Mouse (Mus musculus): ENCODE data around the gene Tarm1.

Tarm1 gene

DNA sequence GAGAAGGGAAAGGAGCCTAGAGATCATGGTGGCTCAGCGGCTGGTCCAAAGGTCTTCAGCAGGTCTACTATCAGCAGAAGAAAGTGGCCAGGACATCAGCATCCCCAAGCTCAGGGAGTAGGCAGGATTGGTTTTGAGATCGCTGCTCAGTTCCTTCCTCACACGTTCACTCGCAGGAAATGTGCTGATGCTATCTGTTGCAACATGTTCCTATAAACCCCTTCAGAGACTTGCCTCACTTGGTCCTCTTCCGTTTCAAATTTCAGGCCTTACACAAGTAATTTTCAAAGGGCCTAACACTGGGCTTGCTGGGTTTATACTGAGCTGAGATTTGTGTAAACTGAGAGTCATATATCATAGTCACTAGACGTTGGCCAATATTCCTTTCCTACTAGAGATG lies at the start of gene Tarm1:
Gene Tarm1, minus strand, starts transcription at position 186 of the 400 bp plus-strand sequence.
- DNase-seq: no peak

- DNase-seq: no peak
Measured at GRCm38 (mm10) chr7:3505913-3506312, 3.5 kb upstream of the Tarm1 start.

GRCm38 (mm10) chr7:3500406-3500805 lies 2.0 kb downstream of the Tarm1 start:
- no peak for DNase-seq

- no peak for DNase-seq
Measured at GRCm38 (mm10) chr7:3481948-3482608, 20.3 kb downstream of the Tarm1 start.

- no peak for DNase-seq
Measured at GRCm38 (mm10) chr7:3476728-3477127, 25.7 kb downstream of the Tarm1 start.

GRCm38 (mm10) chr7:3474291-3475080 lies 27.9 kb downstream of the Tarm1 start:
- DNase-seq: no peak

DNA sequence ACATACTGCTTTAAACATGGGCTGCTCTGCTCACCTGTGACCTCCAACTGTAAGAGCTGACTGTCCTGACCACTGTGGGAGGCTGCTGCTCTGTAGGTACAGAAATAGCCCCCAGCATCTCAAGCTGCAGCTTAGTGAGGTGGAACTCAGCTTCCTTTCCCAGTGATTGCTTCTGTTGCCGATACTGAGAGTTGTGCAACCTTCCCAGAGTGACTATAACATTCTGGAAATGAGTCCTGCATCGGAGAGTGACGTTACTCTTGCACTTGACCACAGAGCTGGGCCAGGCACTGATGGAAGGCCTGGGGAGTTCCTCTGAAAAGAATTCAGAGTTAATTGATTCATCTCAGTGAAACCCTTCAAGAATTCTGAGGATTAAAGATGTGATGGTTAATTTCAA lies 29.6 kb downstream of the Tarm1 start:
- DNase-seq: no peak

DNA sequence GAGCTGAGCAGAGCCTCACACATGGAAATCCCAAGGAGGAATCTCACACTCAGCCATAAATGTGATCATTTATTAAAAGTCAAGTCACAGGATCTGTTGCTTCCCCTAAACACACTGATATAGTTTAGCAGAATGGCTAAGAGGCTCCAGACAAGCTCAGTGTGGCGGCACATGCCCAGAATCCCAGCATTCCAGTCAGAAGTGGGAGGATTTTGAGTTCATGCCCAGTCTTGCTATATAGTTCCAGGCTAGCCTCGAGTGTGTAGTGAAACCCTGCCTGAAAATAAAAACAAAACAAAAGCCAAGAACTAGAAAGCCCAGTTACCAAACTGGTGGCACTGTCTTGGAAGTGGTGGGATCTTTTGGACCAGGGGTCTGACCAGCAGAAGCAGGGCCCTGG lies 33.8 kb downstream of the Tarm1 start:
- no peak for DNase-seq

DNA sequence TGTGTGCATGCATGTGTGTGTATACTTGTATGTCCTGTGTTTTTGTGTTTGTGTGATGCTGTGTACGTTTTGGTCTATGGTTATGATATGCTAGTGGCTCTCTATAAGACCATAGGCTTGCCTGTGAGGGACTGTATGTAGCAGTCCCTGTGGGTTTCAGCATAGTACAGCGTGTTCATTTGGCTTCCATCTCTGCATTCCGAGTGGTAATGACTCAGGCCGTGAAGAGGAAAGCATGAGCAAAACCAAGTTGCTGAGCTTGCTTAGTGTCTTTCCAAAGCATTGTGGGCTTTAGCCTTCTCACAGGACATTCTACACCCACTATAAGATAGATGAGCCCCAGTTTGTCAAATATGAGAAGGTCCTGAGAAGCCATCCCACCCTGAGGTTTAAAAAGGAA lies 39.1 kb downstream of the Tarm1 start:
- no peak for DNase-seq

- no peak for DNase-seq
Measured at GRCm38 (mm10) chr7:3460261-3460660, 42.2 kb downstream of the Tarm1 start.

- no peak for DNase-seq
Measured at GRCm38 (mm10) chr7:3457841-3458217, 44.6 kb downstream of the Tarm1 start.

GRCm38 (mm10) chr7:3457111-3457840 lies 45.1 kb downstream of the Tarm1 start:
- DNase-seq: no peak

DNA sequence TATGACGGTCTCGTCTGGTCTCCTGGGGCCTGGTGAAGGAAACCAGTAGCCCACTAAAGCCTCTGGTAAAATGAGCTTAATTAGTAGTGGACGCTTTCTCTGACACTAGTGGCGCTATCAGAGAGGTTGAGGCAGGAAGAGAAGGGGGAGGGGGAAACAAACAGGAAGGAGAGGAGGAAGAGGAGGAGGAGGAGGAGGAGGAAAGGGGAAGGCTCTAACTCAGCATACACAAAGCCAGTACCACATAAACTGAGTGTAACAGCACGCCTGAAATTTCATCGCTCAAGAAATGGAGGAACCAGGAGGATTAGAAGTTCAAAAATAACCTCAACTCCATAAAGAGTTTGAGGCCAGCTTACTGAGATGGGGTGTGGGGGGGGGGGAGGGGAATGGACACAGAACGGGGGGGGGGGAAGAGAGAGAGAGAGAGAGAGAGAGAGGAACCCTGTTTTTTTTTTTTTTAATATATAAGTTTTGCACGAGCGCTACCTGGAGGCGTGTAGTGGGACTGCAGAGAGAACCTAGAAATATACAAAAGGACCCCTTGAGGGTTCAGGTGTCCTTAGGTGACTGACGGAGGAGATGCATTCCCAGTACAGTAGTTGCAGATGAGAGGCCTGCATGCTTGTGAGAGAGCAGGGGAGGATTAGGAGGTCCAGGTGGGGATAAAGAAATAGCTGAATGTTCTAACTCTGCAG lies 48.8 kb downstream of the Tarm1 start:
- no peak for DNase-seq

DNA sequence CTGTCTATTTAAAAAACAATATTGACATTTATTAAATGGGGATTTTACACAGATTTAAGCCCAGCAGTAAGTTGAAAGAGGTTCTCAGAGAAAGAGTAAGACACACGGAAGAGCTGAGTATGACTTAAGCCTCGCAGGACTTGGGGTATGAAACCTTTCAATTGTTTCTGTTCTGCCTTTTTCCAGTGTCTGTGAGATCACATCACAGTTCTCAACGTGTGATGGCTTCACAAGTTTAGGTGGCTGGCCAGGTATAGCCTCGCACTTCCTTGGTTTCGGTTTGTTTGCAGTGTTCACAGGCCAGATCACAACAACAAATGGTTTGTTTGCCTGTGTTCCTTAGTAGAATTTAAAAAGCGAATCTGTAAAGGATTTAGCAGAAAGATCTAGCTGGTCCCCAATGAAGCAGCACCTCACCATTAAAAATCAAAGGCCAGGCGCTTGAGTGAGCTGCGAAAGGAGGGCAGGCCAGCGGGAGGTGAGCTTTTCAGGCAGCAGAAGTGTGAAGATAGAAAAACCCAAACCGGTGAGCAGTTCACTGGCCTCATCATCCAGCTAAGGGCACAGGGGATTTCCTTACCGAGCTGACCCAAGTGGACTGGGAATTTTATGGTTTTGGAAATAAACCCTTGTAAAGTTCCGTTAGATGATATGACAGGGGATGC lies 49.5 kb downstream of the Tarm1 start:
- DNase-seq: no peak

DNA sequence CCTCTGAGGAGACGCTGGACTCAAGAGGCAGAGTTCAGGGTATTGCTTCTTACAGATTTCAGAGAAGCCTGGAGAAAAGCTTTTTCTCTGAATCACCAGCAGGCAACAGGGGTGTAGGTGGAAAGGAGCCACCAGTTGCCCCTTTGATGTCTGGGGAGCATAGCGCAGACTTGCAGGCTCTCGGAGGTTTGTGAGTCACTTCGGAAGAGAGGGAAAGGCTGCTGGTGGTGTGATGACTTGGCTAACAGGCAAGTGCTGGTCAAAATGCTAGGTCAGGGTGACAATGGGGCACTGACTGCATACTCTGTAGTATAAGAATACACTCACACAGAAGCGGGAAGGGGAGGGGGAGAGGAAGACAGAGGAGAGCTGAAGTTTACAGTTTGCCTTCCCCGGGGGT lies 51.3 kb downstream of the Tarm1 start:
- no peak for DNase-seq

DNA sequence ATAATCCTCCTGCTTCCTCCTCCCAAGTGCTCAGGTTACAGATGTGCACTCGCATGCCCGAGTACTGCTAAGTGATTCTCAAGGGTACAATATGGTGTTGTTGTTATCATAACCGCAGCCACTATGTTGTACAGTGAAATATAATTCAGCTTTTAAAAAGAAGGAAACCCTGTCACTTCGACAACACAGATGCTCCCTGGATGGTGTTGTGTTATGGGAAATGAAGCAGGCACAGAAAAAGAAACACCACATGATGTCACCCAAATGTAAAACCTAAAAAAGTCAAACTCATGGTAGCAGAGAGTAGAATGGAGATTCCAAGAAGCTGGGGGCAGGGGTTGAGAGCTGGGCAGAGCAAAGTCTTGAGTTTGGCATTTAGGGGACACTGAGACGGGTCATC lies 51.8 kb downstream of the Tarm1 start:
- DNase-seq: no peak

DNA sequence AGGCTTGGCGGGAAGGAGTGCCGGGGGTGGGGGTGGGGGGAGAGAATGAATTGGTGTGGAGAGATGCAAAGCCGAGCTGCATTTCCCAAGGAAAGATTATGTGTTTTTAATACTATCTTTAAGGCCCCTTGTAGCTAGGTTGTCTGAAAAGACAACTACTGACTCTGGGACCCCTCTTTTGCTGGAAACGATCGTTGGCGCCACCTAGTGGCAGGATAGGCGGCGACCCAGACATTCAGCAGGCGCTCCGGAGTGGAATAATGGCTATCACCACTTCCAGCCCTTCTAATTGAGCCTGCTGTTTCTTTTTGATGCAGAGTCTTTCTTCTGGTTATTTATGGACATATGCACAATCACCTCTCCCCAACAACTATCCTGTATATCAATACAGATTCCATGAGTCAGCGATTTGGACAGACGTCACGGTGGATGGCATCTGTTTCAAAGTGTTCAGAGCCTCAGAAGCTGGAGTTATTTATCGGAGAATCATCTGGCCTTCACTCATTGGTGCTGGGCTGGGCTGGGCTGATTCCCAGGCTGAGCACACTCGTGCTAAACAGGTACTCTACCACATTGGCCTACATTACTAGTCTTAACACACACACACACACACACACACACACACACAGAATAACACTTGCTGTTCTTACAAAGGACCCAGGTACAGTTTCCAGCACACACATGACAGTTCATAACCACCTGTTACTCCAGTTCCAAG lies 53.5 kb downstream of the Tarm1 start:
- peak; percentile 78 for DNase-seq

DNA sequence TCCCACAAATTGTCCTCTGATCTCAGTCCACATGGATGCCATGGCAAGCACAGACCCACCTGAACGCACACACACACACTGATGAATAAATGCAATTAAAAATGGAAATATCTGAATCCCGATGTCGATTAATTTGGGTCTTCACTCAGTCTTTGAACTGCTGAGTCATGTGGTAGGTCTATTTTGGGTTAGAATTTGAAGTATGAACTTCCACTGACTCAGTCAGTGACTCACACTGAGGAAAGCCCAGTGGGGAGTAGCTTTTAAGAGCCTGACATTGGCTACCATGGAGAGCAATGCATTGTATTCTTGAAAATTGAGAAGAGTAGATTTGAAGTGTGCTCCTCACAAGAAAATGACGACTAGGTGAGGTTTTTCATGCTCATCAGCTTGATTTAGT lies 55.4 kb downstream of the Tarm1 start:
- no peak for DNase-seq

- no peak for DNase-seq
Measured at GRCm38 (mm10) chr7:3446584-3446983, 55.8 kb downstream of the Tarm1 start.

GRCm38 (mm10) chr7:3444678-3445077 lies 57.7 kb downstream of the Tarm1 start:
- DNase-seq: no peak

DNA sequence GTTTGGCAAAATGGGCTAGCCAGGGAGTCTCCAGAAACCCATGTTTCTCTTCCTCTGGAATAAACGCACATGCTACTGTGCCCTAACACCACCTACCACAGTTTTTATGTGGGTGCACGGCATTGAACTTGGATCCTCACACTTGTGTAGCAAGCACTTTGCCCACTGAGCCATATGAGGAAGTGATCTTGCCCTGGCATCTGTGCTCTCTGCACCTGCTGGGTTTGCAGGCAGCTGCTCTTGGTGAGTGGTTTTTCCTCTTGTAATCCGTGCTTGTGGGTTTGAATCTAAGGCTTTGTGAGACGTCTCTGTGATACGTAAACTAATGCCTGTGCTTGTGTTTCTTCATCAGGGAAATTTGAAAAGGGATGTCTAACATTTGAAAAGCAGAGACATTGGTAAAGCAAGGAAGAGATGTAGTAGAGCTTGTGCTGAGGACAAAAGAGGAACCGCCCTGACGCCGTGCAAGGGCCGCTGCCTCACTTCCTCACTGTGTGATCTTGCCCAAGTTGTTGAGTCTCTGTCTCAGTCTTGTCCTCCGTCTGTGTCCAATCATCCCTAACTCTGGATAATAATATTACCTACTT lies 59.9 kb downstream of the Tarm1 start:
- DNase-seq: peak; percentile 56

DNA sequence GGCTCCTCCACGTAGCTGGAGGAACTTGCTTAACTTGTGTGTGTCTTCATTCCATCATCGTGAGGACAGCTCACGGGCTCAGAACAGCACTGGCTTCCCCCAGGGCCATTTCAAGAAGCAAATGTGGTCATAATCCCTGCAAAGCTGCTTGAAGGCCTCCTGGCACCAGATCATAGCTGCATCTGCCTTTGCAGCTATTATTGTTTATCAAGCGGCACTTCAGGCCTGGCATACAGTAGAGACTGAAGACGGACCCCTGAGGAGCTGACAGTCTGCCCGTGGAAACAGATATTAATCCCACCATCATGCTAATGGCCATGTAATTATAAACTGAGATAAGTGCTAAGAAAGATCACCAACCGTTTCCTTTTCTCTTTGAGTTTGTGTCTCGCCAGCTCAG lies 61.9 kb downstream of the Tarm1 start:
- DNase-seq: no peak

Data from thymus, postnatal 14 days (tissue).